Mouse (Mus musculus) kidney, postnatal 0 days (tissue): ENCODE data around the gene Cnnm1. TPM values are rescaled to one million over a fixed set of nuclear protein-coding genes. Genes with fewer than 3 reads are reported as not detected.

Experiments used
- ATAC-seq: fragments of 200-750 bp; cut with Nextera tagmentation; replicated peaks from 2 replicates; pipeline ENCODE4 v1.8.0; 2017; ENCODE audit warnings: low read depth, moderate number of reproducible peaks, moderate TSS enrichment, moderate library complexity; ENCODE audit not compliant: low FRiP score
- DNase-seq: peaks from one replicate; pipeline ENCODE4 v3.0.0-alpha.2; 2016; ENCODE audit warnings: low spot score
- H3K27ac ChIP-seq: fragments of 300-500 bp; sonication (generic); 2 replicates; pipeline ENCODE4 v1.5.1; 2014; ENCODE audit warnings: mild to moderate bottlenecking
- H3K27me3 ChIP-seq: fragments of 300-500 bp; sonication (generic); 2 replicates; pipeline ENCODE4 v1.6.1; 2014; ENCODE audit warnings: low read length, mixed read lengths; ENCODE audit not compliant: insufficient read depth
- H3K36me3 ChIP-seq: fragments of 300-500 bp; sonication (generic); 2 replicates; pipeline ENCODE4 v1.6.1; 2014; ENCODE audit warnings: low read length, mixed read lengths; ENCODE audit not compliant: insufficient read depth
- H3K4me1 ChIP-seq: fragments of 300-500 bp; sonication (generic); replicated peaks from 2 replicates; pipeline ENCODE4 v1.6.1; 2014; ENCODE audit warnings: antibody characterized with exemption, low read length, mixed read lengths; ENCODE audit not compliant: insufficient read depth
- H3K4me2 ChIP-seq: fragments of 300-500 bp; sonication (generic); 2 replicates; pipeline ENCODE4 v1.6.1; 2014; ENCODE audit warnings: mild to moderate bottlenecking, low read length, moderate library complexity, mixed read lengths
- H3K4me3 ChIP-seq: fragments of 300-500 bp; sonication (generic); replicated peaks from 2 replicates; pipeline ENCODE4 v1.5.1; 2014; ENCODE audit warnings: low read depth, low read length
- H3K9ac ChIP-seq: fragments of 300-500 bp; sonication (generic); 2 replicates; pipeline ENCODE4 v1.6.1; 2014; ENCODE audit warnings: low read depth, low read length
- H3K9me3 ChIP-seq: fragments of 300-500 bp; sonication (generic); replicated peaks from 2 replicates; pipeline ENCODE4 v1.6.1; 2016; ENCODE audit warnings: low read length, inconsistent platforms, mixed read lengths
- CTCF ChIP-seq: IDR thresholded peaks from 2 replicates; pipeline ENCODE4 v1.5.1; 2016; ENCODE audit warnings: antibody characterized with exemption, low read depth, mild to moderate bottlenecking, moderate library complexity
- WGBS: fragments of 180-500 bp; shearing (Covaris S2); extraction: QIAGEN DNeasy Blood & Tissue Kit; methylation state at CpG from one replicate; pipeline ENCODE4 v1.1.7; 2014; 5-methylcytosine and 5-hydroxymethylcytosine counted together
- polyA plus RNA-seq: library from polyadenylated mRNA; unstranded; fragments of >200 nt; fragmentation: Nextera tagmentation; extraction: Ambion mirVana; gene quantifications from 2 replicates; pipeline ENCODE4 v1.2.1, GENCODE M21; 2015

The Cnnm1 gene
- polyA plus RNA-seq, 1 experiment from 2014 or later: 0.62 TPM

GRCm38 (mm10) chr19:43463546-43464293, 23.5 kb downstream of the Cnnm1 start:
- peak overlapping the region; percentile 81 for H3K27ac ChIP-seq
- H3K36me3 ChIP-seq: no peaks in the 10 kb centered on the region
- H3K9ac ChIP-seq: no peak overlapping the region
- H3K27me3 ChIP-seq: no peaks in the 10 kb centered on the region
- H3K4me1 ChIP-seq: no peaks in the 10 kb centered on the region
- DNase-seq (peak; percentile 50), ATAC-seq (peak; percentile 97)
- no peak overlapping the region for H3K4me3 ChIP-seq
- H3K9me3 ChIP-seq: no peaks in the 10 kb centered on the region
- no peak for TF ChIP-seq CTCF
- no peak overlapping the region for H3K4me2 ChIP-seq
- WGBS: 70% methylated on average over 7 of the region's 7 CpGs

GRCm38 (mm10) chr19:43464294-43464687, 24.1 kb downstream of the Cnnm1 start:
- 75% methylated on average over 3 of the region's 3 CpGs for WGBS
- H3K9me3 ChIP-seq: no peaks in the 10 kb centered on the region
- H3K36me3 ChIP-seq: no peaks in the 10 kb centered on the region
- H3K4me3 ChIP-seq: no peak overlapping the region
- H3K27me3 ChIP-seq: no peaks in the 10 kb centered on the region
- H3K9ac ChIP-seq: no peak overlapping the region
- no peak for DNase-seq
- TF ChIP-seq CTCF: no peak
- 0 out of 2 replicates have a peak overlapping the region, but pooled peaks have one; percentile 8 for H3K27ac ChIP-seq
- no peak for ATAC-seq
- no peak overlapping the region for H3K4me2 ChIP-seq
- H3K4me1 ChIP-seq: no peaks in the 10 kb centered on the region

DNA sequence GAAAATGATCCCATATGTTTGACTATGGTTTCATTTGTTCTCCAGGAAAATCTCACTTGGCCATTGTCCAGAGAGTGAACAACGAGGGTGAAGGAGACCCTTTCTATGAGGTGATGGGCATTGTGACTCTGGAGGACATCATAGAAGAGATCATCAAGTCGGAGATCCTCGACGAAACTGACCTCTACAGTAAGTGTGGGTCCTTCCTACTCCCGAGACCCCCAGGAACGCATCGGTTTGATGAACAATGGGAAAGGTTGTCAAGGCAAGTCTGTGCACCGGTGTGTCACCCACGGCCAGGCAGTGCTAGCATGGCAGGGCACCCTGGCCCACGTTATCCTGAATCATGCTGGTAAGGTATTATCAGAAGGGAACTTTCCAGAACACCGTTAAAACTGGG, 24.8 kb downstream of the Cnnm1 start:
- no peak overlapping the region for H3K4me2 ChIP-seq
- no peak for ATAC-seq
- no peak overlapping the region for H3K27ac ChIP-seq
- no peaks in the 10 kb centered on the region for H3K4me1 ChIP-seq
- no peak for DNase-seq
- H3K27me3 ChIP-seq: no peaks in the 10 kb centered on the region
- H3K36me3 ChIP-seq: no peaks in the 10 kb centered on the region
- no peak overlapping the region for H3K4me3 ChIP-seq
- 91% methylated on average over 11 of the region's 11 CpGs for WGBS
- TF ChIP-seq CTCF: no peak
- H3K9ac ChIP-seq: no peak overlapping the region
- H3K9me3 ChIP-seq: no peaks in the 10 kb centered on the region

DNA sequence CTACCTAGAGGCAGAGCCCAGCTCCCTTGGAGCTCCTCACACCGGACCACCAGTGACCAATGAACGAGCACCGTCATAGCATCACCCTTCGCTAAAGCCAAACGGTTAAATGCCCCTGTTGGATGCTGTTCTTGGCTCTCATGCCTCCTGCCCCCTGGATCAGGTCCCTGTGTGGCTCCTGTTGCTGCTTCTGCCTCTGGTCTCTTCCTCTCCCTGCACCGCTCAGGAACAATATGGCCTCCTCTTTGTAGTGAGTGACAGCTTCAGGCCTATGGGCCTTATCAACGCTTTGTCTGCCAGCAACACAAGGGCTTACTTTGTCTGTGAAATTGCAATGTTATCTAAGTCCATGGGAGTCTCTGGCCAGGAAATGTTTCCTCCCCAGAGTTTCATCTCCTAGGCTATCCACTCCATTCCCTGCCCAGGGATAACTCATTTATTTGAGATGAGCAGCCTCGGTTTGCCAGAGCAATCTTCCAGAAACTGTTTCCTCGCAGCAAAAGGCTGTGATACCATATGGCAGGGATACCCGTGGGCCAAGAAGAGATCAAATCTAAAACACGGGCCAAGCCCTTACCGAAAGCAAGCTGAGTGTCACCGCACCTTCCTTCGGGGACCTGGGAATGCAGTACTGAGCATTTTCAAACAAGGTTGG, 25.5 kb downstream of the Cnnm1 start:
- Histone ChIP-seq H3K27ac (no peak overlapping the region), H3K36me3 (no peaks in the 10 kb centered on the region), H3K4me3 (no peak overlapping the region), H3K4me2 (no peak overlapping the region), H3K4me1 (no peaks in the 10 kb centered on the region), H3K9ac (no peak overlapping the region), H3K9me3 (no peaks in the 10 kb centered on the region), H3K27me3 (no peaks in the 10 kb centered on the region)
- ATAC-seq (no peak), DNase-seq (no peak)
- TF ChIP-seq CTCF: no peak
- 93% methylated on average over 14 of the region's 14 CpGs for WGBS

GRCm38 (mm10) chr19:43467927-43468685, 27.9 kb downstream of the Cnnm1 start:
- WGBS: 85% methylated on average over 12 of the region's 12 CpGs
- H3K4me1 ChIP-seq: no peaks in the 10 kb centered on the region
- no peak overlapping the region for H3K27ac ChIP-seq
- H3K4me3 ChIP-seq: no peak overlapping the region
- DNase-seq (no peak), ATAC-seq (no peak)
- no peak overlapping the region for H3K9ac ChIP-seq
- H3K36me3 ChIP-seq: no peaks in the 10 kb centered on the region
- H3K4me2 ChIP-seq: no peak overlapping the region
- no peaks in the 10 kb centered on the region for H3K9me3 ChIP-seq
- TF ChIP-seq CTCF: no peak
- H3K27me3 ChIP-seq: no peaks in the 10 kb centered on the region

- Histone ChIP-seq H3K9ac (no peak overlapping the region), H3K9me3 (no peaks in the 10 kb centered on the region), H3K27ac (no peak overlapping the region), H3K4me3 (no peak overlapping the region), H3K4me1 (no peaks in the 10 kb centered on the region), H3K27me3 (no peaks in the 10 kb centered on the region), H3K4me2 (no peak overlapping the region), H3K36me3 (no peaks in the 10 kb centered on the region)
- 66% methylated on average over 7 of the region's 7 CpGs for WGBS
- no peak for ATAC-seq
- no peak for TF ChIP-seq CTCF
- DNase-seq: no peak
These were observed 29.1 kb downstream of the Cnnm1 start for GRCm38 (mm10) chr19:43469333-43469732.
